Mouse (Mus musculus) kidney, postnatal 14 days (tissue): ENCODE measurements around the gene Fam160b1.

Source experiments
- DNase-seq: peaks from one replicate; pipeline ENCODE4 v3.0.0; 2022; ENCODE audit warnings: mixed read lengths

Gene Fam160b1

DNA sequence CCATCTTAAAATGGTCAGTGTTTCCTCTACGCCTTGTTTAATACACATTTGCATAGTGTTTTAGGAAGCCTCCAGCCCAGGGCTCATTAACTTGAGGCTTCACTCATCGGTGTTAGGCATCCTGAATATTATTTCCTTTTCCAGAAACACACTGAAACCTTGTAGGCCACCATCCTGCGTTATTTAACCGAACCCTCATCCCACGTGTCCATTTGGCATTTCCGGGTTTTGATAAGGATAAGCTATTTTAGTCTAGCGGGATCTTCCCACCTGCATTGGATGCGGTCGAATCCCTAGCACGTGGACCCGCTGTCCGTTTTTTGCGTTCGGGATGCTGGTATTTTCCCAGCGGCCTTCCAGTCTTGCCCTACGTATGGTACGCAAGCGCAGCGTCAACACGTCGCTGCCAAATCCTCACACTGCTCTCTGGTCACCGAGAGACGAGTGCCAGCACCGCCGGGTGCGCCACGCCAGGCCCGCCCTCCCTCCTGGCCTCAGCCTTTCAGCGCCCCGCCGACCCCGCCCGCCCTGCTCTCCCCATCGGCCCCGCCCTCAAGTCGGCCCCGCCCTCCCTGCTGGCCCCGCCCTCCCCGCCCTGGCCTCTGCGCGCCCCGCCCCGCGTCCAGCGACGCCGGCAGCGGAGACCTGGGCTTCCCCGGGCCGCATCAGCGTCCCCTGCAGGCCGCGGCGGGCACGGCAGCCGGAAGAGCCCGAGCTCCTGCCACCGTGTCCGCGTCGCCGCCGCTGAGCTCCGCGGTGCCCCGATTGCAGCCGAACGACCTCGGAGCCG is at the start of gene Fam160b1:
Gene Fam160b1 (plus strand): TSS at position 340 of the 790 bp plus-strand sequence.
- DNase-seq, result peak; percentile 97

DNA sequence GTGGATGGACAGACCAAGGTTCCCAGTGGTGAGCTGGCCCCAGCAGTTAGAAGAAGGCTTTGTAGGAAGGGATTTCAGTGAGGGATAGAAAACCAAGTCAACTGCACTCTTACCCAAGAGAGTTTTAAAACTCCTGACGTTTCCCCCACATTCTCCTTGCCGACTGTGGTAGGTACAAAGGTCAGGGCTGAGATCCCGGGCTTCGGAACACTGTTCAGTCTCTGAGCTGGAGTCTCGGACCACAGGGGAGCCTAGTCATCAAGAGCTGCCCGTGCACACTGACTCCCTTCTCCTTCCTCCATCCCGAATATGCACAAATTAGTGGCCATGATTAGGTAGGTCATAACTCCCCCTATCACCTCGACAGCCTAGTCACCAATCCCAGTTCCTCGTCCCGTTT is 47.3 kb upstream of the Fam160b1 start:
- peak; percentile 70 for DNase-seq

DNA sequence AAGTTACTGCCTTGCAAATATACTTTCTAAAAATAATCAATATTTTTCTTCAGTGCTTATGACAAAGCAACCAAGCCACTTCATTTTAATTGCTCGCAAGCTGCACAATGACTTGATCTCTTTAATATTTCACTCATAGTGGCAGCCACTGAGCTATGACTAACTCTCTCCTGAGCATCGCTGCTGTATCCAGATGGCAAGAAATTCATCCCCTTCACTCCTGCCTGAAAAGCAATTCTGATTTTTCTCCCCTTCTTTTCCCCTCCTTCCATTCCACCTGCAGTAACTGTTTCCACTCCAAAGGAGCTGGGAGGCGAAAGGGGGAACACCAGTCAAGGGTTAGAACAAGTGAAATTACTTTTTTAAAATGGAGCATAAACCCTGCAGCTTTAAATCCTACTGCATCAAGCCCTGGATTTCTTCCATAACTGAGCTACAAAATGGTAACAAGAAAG is 46.6 kb upstream of the Fam160b1 start:
- DNase-seq, result no peak

DNA sequence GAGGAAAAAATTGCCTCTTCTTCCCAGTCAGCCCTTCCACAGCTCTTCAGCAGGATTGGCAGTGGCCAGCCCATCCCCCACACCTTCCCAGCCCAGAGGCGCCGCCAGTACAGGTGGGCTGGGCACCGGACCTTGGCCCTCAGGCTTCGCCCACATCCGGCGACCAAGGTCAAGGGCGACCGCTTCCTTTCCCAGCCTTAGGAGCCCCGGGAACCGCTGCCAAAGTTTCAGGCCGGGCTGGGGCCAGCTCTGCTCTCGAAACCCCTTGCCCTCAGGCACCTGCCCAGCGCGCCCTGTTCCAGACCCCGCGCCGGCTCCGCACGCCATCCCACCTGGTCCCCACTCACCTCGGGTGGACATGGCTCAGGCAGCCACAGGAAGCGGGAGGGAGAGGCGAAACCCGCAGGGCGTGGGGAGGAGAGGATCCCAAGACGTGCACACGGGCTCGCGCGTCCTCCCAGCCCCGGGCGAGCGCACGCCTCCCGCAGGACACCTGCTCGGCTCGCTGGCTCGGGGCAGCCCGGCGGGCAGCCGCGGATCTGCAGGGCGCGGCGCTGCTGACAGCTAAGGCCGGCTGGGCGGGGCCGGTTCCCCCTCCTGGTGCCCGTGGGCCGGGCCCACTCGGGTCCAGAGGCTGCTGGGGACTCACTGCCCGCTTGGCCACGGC is 46.0 kb upstream of the Fam160b1 start, which contains the start of gene Ablim1:
Gene Ablim1 (minus strand): TSS at position 574 of the 667 bp plus-strand sequence.
- DNase-seq, result peak; percentile 87

DNA sequence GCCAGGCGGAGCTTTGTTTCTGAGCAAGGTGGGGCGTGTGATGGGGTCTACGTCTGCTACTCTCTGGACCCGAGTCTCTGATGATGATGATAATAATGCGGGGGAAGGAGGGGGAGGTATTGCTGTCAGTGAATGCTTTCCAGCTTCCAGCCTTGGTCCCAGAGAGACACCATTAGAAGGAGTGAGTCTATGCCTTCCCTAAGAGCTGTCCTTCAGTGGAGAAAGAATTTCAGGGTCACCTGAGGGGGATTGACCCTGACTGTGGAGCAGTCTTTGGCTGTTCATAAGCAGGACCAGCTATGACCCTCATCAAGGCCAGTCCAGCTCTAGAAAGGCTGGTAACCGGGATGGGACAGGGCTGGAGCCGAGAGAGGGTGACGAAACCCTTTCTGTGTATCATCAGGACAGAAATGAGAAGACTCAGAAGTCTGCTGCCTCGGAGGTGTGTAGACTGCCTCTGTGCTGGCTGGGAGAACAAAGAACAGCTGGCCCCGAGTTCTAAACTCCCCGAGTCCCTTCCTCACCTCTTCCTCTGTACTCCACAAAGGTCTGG is 45.4 kb upstream of the Fam160b1 start:
- no peak for DNase-seq

DNA sequence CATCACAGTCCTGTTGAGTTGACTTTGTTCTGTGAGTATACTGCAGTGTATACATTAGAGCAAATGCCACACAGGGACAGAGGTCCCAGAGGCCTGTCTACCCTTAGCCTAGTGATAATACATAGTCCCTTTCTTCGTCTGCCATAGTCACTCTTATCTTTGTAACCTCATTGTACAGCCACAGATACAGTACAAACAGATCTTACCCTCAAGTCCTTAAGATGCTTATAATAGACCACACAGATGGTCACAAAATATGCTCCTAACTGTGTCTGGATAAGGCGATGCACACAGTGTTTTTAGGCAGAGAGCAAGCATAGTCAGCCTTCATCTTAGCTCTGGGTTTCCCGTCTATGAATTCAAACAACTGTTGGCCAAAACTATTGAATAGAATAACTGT is 43.9 kb upstream of the Fam160b1 start:
- no peak for DNase-seq

DNA sequence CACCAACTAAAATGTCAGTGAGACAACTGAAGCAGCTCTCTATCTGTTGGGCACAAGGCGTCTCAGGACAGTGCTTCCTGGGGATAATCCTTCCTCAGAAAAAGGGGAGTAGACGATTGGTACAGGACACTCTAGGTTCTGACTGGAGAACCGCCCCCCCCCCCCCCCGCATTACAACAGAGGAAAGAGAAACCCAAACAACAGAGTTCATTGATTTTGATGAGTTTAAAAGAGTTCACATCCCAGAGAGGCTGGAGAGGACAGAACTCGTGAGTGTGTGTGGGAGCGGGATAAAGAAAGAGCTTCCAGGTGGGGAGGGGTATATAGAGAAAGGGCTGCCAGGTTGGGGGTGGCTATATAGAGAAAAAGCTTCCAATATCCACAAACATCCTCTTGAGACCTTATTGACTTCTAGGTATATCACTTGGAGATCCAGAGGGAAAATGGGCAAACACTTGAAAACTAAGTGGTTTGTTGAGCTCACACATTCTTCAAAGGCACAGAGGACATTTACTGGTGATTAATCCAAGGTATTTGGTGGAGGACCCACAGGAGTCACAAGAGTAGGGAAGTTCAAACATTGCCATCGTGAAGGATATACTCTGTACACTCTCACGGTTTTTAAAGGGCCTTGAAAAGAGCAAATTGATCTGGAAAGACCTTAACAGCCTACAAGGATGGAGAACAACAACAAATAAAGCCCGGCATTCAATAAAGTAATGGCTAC is 39.7 kb upstream of the Fam160b1 start:
- no peak for DNase-seq

DNA sequence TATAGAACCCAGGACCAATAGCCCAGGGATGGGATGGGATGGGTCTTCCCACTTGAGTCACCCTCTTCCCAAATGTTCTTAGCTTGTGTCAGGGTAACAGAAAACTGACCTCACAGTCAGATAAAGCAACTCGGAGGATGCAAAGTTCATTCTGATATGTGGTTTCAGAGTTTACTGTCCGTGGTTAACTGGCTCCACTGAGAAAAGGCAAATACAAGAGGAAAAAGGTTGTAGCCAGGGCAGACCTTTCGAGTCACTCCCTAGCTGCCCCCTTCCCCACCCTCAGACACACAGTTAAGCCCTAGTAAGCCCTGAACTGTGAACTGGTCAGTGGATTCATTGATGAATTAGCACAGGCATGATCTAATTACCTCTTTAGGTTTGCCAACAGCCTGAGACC is 38.6 kb upstream of the Fam160b1 start:
- no peak for DNase-seq

DNA sequence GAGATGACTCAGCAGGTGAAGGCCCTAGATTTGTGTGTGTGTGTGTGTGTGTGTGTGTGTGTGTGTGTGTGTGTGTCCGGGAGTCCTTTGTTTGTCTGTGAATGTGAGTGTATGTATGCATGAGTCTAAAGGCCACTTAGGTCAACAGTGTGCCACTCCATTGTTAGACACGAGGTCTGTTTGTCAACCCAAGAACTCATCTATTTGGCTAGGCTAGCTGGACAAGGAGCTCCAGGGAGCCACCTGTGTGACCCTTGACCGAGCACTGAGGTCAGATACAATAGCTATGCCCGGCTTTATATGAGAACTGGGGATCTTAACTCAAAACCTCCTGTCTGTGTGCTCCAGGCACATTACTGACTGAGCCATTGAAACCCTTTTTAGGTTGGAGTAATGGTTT is 38.0 kb upstream of the Fam160b1 start:
- DNase-seq, result no peak

DNA sequence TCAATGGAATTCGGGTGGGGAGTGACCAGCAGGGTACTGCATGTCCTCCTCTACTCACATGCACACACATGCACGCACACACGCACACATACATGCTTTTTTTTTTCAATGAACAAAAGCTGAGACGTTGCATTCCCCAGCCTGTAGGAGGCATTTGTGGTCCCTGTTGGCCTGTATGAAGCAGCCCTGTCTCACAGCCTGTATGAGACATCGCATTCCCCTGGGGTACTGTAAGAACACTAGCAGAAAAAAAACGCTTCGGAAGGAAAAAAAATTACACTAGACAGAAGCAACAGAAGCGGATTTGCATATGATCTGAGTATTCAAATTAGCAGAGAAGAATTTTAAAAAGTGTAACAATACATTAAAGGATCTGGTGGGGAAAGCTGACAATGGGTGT is 37.4 kb upstream of the Fam160b1 start:
- no peak for DNase-seq

DNA sequence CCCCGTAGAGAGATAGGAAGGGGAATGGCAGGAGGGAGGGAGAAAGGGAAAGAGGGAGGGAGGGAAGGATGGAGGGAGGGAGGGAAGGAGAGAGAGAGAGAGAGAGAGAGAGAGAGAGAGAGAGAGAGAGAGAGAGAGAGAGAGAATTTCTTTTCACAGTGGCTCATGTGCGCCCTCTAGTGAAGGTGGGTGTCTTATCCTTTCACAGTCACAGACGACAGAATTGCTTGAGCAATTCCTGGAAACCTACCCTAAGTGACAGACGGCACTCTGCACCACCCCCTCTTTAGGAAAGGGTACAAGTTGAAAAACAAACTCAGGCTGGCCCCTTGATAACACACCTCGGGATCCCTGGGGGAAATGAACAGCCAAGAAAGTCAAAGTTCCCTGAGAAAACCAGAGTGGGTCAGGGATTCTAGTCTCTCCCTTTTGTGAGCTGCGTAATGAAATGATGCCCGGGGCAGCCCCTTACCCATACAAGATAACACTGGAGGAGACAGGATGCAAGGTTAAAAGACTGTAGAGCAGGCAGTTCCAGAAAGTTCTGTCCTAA is 34.7 kb upstream of the Fam160b1 start:
- DNase-seq, result peak; percentile 75

DNA sequence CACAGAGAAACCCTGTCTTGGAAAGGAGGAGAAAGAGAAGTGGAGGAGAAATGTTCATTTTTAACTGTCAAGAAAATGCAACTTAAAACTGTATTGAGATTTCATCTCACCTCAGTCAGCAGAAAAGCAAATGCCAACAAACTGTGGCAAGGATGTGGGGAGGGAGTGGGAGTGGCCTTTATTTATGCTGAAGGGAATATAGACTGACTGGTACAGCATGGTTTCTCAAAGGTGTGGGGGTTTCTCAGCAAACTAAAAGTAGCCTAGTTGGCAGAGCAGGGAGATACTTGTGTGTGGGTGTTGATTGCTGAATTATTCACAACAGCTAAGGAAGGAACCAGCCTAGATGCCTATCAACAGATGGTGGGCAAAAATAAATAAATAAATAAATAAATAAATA is 32.8 kb upstream of the Fam160b1 start:
- no peak for DNase-seq

DNA sequence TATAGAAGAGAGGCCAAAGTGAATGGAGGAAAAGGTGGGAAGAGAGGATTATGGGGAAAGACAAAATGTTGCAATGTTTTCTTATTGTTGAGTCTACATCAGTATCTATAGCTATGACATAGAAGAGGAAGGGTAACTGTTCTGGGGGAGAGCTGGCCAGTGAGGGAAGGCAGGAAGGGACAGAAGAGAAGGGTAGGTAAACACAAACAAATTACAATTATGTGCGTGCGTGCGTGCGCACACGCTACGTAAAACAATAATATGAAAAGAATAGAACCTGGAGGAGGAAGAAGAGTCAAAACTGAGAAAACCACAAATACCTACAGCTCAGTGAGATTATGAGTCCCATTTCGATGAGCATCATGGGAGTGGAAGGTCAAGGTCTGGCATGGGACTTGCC is 32.2 kb upstream of the Fam160b1 start:
- DNase-seq, result no peak

DNA sequence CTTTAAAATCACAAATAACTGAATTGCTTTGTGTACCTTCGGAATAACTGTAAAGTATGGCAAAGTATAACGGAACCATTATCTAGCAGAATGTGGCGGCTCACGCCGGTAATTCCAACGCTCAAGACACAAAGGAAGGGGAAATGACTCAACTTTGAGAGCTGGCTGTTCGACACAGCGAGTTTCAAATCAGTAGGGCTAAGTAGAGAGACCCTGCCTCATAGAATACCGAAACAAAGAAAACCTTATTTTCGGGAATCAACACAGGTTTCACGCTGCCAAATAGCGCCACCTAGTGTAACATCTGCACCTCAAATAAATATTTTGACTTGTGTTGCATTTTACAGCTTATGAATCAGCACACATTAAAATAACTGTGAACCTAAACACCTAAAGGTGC is 31.7 kb upstream of the Fam160b1 start:
- DNase-seq, result peak; percentile 53

DNA sequence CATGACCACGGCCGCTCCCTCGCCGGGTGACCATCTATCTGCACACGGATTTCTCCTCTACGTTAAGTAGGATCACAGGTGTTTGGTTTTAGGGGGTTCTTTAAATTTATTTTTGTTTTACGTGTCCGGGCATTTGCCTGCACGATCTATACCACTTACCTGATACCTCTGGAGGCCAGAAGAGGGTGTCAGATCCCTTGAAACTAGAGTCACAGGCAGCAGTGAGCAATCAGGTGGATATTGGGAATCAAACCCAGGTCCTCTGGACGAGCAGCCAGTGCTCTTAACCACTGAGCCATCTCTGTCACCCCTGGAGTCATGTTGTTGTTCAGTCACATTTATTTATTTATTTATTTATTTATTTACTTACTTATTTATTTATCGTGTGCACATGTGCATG is 30.2 kb upstream of the Fam160b1 start:
- DNase-seq, result no peak

DNA sequence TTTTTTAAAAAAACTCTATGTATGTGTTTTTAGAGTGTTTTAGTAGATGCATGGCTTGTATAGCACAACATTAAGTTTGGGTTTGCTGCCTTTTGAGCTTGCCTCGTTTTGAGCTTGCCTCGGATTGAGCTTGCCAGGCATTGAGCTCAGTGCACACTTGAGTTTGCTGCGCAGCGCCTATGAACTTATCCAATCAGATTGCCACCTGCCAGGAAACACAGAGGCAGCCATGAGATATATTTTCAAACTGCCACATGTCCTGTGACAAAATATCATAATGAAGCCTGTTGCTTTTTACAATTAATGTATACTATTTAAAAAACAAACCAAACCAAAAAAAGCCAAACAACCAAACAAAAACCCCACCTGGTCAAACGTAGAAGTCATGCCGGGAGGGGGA is 29.2 kb upstream of the Fam160b1 start:
- DNase-seq, result no peak

DNA sequence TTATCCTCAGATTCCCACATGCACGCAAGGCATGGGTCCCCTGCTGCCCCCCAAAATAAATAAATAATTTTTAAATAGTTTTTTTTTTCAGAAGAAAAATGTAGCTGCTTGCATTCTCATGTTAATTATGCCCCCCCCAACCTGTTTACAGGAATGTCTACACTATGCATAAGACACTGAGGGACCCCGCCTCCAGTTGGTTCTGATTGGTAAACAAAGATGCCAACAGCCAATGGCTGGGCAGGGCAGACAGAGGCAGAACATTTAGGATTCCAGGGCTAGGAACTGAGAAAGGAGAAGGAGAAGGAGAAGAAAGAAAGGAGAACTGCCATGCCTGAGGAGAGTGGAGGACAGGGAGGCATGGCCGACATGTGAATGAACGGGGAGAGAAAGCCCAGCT is 27.1 kb upstream of the Fam160b1 start:
- DNase-seq, result no peak

DNA sequence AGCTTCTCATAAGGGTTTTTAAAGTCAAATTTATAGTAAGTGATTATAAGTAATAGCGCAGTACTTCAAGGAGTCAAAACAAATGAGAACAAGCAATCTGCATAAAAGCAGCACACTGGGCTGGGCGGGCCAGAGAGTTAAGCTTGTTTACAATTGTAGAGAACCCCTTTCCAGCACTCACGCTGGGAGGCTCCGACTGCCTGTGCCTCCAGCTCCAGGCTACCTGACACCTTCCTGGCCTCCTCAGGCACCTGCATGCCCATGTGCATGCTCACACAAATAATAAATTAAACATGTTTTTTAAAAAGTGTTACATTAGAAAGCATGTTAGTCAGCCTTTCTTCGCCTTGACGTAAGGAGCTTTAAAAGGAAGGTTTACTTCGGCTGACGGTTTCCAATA is 25.3 kb upstream of the Fam160b1 start:
- no peak for DNase-seq

DNA sequence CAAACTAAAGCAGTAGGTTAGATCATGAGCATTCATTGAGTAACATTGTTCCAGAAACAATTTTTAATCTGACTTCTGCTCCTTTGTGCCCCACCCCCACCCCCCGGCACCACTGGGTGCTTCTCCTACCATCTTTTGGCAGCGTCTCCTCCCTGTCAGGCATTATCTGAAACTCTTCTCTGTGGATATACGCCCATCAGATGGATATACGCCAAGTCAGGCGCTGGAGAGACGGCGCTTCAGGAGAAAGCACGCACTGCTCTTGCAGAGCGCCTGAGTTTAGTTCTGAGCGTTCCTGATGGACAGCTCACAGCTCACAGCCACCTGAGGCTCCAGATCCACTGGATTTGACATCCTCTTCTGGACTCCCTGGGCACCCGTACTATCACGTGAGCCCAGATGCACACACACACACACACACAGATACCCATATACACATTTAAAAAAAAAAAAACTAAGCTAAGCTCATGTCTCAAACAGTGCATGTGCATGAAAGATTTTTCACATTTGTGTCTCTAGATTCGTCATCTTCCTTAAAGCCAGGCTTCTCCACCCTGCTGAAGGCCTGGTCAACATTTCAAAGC is 21.1 kb upstream of the Fam160b1 start:
- DNase-seq, result no peak

DNA sequence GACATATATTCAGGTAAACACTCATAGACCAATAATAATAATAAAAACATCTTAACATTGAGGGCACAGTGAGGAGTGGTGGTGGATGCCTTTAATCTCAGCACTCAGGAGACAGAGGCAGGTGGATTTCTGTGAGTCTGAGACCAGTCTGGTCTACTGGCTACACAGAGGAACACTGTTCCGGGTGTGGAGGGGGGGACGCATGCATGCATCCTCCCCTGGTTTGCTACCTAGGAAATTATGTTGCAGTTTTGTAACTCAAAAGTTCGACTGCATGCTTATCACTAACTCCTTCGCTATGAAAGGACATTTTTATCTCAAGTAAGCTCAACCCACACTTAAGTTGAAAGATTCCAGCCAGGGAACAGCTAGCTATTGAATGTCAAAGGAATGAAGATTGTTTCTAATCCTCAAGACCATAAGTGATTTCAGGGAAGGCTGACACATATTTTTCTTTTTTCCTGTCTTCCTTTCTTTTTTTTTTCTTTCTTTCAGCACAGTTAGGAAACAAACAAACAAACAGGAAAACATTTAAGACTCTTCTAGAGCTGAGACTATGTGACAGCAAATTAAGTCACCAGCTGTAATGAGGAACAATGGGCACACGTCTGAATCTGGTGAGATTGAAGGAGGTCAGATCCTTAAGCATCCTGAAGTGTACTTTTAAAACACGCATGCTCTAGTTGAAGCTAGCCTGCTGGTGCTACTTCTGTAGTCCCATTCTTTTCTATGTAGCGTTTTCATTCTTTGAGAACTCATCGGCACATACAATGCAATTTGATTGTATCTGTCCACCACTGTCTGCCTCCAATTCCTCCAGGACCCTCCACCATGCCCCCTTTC is 19.4 kb upstream of the Fam160b1 start:
- DNase-seq, result no peak

DNA sequence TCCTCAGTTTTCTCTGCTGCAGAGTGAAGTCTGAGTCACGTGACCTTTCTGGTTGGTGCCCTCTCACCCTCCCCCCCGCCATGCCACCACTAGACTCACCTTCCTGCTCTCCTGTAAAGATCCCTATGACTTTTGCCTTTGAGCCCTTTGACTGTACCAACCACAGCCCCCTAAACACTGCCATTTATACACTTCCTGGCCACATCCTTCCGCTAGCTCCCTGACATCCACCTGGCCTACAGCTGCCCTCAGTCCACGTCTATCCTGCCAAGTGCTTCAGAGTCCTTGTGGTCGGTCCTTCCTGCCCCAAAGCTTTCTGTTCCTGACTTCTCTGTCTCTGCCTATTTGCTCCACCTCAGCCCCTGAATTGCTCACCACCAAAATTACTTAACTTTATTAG is 16.6 kb upstream of the Fam160b1 start:
- DNase-seq, result no peak

DNA sequence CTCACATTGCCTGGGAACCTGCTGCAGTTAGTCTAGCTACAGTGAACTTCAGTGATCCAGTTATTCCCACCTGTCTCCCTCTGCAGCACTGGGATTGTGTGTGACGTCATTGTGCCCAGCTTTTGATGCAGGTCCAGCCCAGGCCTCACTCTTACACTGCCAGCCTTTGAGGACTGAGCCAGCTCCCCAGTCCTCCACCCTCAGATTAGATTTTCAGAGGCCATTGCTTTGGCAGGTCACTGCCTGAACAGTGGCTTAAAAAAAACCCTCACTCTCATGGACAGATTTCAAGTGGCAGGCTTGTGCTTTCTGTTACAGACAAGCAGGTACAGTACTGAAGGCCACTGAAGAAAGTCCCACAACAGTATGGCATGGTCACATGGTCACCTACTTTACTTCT is 15.8 kb upstream of the Fam160b1 start:
- DNase-seq, result no peak
